Mouse (Mus musculus) thymus, adult 2 months (tissue): ENCODE results near the gene Gm340. TPM values are rescaled to one million over a fixed set of nuclear protein-coding genes. Genes with fewer than 3 reads are reported as not detected.

Experiments
- DNase-seq: peaks from one replicate; pipeline ENCODE4 v3.0.0; 2021
- H3K27ac ChIP-seq: fragments of 200-500 bp; 2 replicates; pipeline ENCODE4 v1.5.1; 2012; ENCODE audit warnings: low read length, control low read depth; ENCODE audit not compliant: control insufficient read depth, insufficient read depth
- H3K27me3 ChIP-seq: fragments of 200-500 bp; 2 replicates; pipeline ENCODE4 v1.6.1; 2012; ENCODE audit warnings: mild to moderate bottlenecking, low read length, moderate library complexity, mixed read lengths; ENCODE audit not compliant: control insufficient read depth, insufficient read depth
- H3K36me3 ChIP-seq: fragments of 200-500 bp; 2 replicates; pipeline ENCODE4 v1.6.1; 2012; ENCODE audit warnings: mild to moderate bottlenecking, low read length, moderate library complexity; ENCODE audit not compliant: control insufficient read depth, insufficient read depth
- H3K4me1 ChIP-seq: fragments of 200-500 bp; replicated peaks from 2 replicates; pipeline ENCODE4 v1.6.1; 2012; ENCODE audit warnings: low read length; ENCODE audit not compliant: control insufficient read depth, insufficient read depth
- H3K4me3 ChIP-seq: fragments of 200-500 bp; 2 replicates; pipeline ENCODE4 v1.5.1; 2012; ENCODE audit warnings: mild to moderate bottlenecking, low read length, control low read depth, moderate library complexity; ENCODE audit not compliant: control insufficient read depth, insufficient read depth
- CTCF ChIP-seq: fragments of 200-500 bp; IDR thresholded peaks from 2 replicates; pipeline ENCODE4 v1.5.1; 2012; ENCODE audit warnings: mild to moderate bottlenecking, control low read depth, low read length, moderate library complexity, borderline replicate concordance; ENCODE audit not compliant: control insufficient read depth, poor library complexity, insufficient read depth; ENCODE audit errors: extremely low read depth
- POLR2A ChIP-seq: fragments of 200-500 bp; IDR thresholded peaks from 2 replicates; pipeline ENCODE4 v1.6.1; 2012; ENCODE audit warnings: mild to moderate bottlenecking, low read length, control low read depth, moderate library complexity; ENCODE audit not compliant: control insufficient read depth, poor library complexity, insufficient read depth; ENCODE audit errors: extremely low read depth
- WGBS: fragments of 180-500 bp; shearing (Covaris S2); methylation state at CpG from one replicate; pipeline ENCODE4 v1.1.7; 2018; 5-methylcytosine and 5-hydroxymethylcytosine counted together
- polyA plus RNA-seq: library from polyadenylated mRNA; depleted of rRNA; stranded (reverse); fragments of >200 nt; gene quantifications from 2 replicates; pipeline ENCODE4 v1.2.3, GENCODE M21; 2012; rRNA removed

Gene Gm340
- polyA plus RNA-seq, 1 experiment = 2.8 TPM

DNA sequence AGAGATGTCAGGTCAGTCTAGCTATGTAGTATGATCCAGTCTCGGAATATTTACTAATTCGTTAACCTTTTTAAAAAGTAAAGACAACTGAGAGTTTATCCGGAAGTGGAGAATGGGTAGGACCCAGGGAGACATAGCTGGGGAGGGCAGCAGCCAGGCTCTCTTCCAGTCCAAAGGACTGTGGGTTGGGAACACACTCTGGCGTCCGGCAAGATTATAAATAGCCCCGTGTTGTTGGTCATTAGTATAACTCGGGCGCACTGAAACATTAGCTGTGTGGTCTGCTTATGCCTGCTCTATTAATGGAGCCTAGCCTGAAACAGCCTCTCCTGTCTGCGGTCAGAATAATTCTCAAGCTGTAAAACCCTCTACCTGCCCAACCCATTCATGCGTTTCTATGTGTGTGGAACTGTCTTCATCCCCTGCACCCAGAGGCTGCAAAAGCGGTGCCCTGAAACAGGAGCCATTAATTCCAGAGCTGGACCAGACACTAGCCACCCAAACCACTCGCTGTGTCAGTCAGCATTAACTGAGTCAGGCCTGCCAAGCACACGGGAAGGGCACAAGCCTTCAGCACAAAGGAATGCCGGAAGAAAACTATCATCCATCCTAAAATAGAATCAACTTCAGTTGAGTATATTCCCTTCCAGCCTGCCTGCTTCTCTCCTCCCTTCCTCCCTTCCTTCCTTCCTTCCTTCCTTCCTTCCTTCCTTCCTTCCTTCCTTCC lies 38.4 kb downstream of the Gm340 start:
- Histone ChIP-seq H3K4me3 (no peak overlapping the region), H3K27ac (no peak overlapping the region), H3K4me1 (peaks cover 15% of the 10 kb centered on the region), H3K27me3 (no peaks in the 10 kb centered on the region), H3K36me3 (no peaks in the 10 kb centered on the region)
- no peak for DNase-seq
- 96% methylated on average over 14 of the region's 14 CpGs for WGBS
- TF ChIP-seq CTCF (no peak), POLR2A (no peak)

DNA sequence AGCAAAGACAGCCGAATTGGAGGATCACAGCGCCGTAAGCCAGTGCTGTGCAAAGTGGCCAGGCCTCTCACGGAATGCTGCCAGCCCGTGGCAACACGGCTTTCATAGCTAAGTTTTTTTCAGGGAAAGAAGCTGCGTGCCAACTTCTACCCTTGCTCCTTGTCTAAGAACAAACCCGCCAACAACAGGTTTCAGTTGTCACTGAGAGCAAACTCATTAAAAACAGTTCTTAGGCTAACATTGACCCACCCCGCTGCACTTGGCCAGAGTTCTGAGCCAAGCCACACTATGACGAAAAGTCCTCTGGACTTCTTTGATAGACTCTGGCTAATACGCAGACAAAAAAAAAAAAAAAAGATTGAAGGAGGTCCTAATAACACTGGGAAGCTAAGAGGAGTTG lies 46.8 kb downstream of the Gm340 start:
- DNase-seq = no peak
- H3K4me3 ChIP-seq = no peak overlapping the region
- WGBS = 97% methylated on average over 11 of the region's 11 CpGs
- no peak overlapping the region for H3K27ac ChIP-seq
- H3K4me1 ChIP-seq = peaks cover 3% of the 10 kb centered on the region
- TF ChIP-seq POLR2A = no peak
- TF ChIP-seq CTCF = no peak
- no peaks in the 10 kb centered on the region for H3K36me3 ChIP-seq
- no peaks in the 10 kb centered on the region for H3K27me3 ChIP-seq

DNA sequence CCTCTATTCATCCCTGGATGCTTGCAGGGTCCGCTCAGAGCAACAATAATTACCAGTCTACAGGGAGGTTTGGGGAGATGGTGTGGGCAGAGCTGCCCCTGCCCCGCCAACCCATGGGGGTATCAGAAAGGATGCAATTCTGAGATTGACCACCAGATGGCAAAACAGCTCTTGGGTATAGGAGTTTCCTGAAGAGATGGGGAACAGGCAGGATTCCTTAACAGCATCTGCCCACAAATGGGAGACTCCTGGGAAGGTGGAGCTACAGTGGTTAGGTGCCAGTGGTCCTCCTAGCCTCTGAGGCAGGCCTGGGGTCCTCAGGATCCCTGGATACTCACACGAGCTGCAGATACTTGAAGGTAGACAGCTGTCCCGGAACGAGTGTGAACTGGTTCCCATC lies 47.4 kb downstream of the Gm340 start:
- DNase-seq = peak; percentile 69
- WGBS = 66% methylated on average over 5 of the region's 5 CpGs
- no peak overlapping the region for H3K27ac ChIP-seq

DNA sequence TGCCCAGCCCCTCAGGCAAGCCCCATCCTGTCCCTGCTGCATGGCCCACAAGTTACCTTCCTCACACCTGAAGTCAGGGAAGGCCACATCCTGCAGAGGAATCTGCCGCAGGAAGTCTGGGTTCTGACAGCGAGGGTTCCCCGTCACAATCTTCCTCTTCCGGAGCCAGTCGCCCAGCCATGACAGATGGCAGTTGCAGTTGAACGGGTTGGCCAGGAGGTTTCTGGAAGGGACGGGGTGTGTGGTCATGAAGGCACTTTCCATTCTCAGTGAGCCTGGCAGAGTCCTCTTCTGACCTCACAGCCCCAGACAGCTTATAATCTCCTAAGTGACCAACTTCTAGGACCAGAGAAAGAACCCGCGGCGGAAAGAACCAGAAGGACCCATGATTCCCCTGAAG lies 51.9 kb downstream of the Gm340 start:
- H3K36me3 ChIP-seq = no peaks in the 10 kb centered on the region
- no peak overlapping the region for H3K27ac ChIP-seq
- peaks cover 8% of the 10 kb centered on the region for H3K4me1 ChIP-seq
- WGBS = 33% methylated on average over 10 of the region's 10 CpGs
- H3K4me3 ChIP-seq = no peak overlapping the region
- no peak for TF ChIP-seq CTCF
- no peak for TF ChIP-seq POLR2A
- H3K27me3 ChIP-seq = no peaks in the 10 kb centered on the region
- peak; percentile 35 for DNase-seq

More for the DNA sequence above, 47.4 kb downstream of the Gm340 start:
- TF ChIP-seq POLR2A = no peak
- 0 out of 2 replicates have a peak, but pooled peaks have one; percentile 43 for TF ChIP-seq CTCF
- no peaks in the 10 kb centered on the region for H3K36me3 ChIP-seq
- H3K4me3 ChIP-seq = no peak overlapping the region
- no peaks in the 10 kb centered on the region for H3K27me3 ChIP-seq
- peaks cover 8% of the 10 kb centered on the region for H3K4me1 ChIP-seq

DNA sequence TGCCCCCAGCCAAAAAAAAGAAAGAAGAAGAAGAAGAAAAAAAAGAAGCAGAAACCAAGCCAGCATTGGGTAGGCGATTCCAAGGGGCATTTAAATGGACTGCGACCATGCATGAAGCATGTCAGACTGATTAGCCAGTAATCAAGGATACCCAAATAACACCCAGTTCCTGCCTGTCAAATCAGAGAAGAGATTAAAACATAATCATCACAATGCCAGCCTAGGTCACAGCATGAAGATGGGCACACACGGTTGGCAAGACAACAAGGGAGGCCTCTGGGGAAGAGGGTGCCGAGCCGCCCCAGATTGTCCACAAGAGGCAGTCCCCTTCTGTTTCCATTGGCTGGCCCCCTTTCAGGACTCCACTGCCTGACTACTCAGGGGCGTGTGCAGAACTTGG lies 52.8 kb downstream of the Gm340 start:
- no peak overlapping the region for H3K27ac ChIP-seq
- H3K27me3 ChIP-seq = no peaks in the 10 kb centered on the region
- no peak overlapping the region for H3K4me3 ChIP-seq
- no peaks in the 10 kb centered on the region for H3K36me3 ChIP-seq
- TF ChIP-seq POLR2A (no peak), CTCF (no peak)
- WGBS = 92% methylated on average over 6 of the region's 6 CpGs
- no peak for DNase-seq
- peaks cover 8% of the 10 kb centered on the region for H3K4me1 ChIP-seq

Other genes with a start within 250 kb of the Gm340 start
- gene Pik3ap1, start 197.3 kb upstream of the Gm340 start, polyA plus RNA-seq = 10.0 and 10.3 TPM in 2 replicates
- 4.8 and 5.0 TPM in 2 replicates for gene Lcor, start 99.7 kb upstream of the Gm340 start, polyA plus RNA-seq
- 0.94 and 1.0 TPM in 2 replicates for gene Slit1, start 161.3 kb downstream of the Gm340 start, polyA plus RNA-seq
- 18.8 and 23.0 TPM in 2 replicates for gene Arhgap19, start 219.7 kb downstream of the Gm340 start, polyA plus RNA-seq
- 15.4 and 26.4 TPM in 2 replicates for gene Frat1, start 247.6 kb downstream of the Gm340 start, polyA plus RNA-seq